Mouse (Mus musculus): ENCODE measurements at regions not wholly inside any gene's neighbourhood (a gene's known extent, or its start where the extent isn't known, plus 50 kb on each side); places are given as distances from the start of the nearest gene placed in this dataset.

DNA sequence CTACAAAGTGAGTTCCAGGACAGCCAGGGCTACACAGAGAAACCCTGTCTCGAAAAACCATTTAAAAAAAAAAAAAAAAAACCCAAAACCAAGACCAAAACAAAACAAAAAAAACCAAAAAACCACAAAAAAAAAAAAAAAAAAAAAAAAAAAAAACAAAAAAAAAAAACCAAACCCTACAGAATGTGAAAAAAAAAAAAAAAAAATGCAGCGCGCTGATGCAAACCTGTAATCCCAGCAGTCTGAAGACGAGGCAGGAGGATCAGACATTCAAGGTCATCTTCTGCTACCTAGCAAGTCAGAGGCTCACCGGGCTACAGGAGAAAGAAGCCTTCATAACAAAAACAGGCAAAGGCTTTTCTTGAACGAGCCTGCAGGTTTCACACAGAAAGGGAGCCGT, 57.4 kb upstream of the Mphosph6 start:
- no peak for TF ChIP-seq CTCF (IDR thresholded peaks at IDR 0.05; ENCODE audit: extremely low read depth, insufficient read length, insufficient replicate concordance, low read depth, low read length)
- no peak for TF ChIP-seq POLR2A (IDR thresholded peaks at IDR 0.05; ENCODE audit: low read depth, low read length)

Data from small intestine, adult 2 months (tissue).